Mouse (Mus musculus) MEL (cell line): ENCODE measurements around the gene Ss18l2. TPM values are rescaled to one million over a fixed set of nuclear protein-coding genes. Genes with fewer than 3 reads are reported as not detected.

Experiments
- DNase-seq: peaks from one replicate; pipeline ENCODE4 v3.0.0; 2011; ENCODE audit warnings: low read depth, low spot score
- H3K27ac ChIP-seq: 2 replicates; pipeline ENCODE4 v1.5.1; 2012; ENCODE audit warnings: low read depth, mild to moderate bottlenecking, control low read depth, low read length, moderate library complexity; ENCODE audit not compliant: control insufficient read depth
- H3K27me3 ChIP-seq, 2 experiments: fragments of 150-350 bp in 1 of 2; sonication (generic) in 1 of 2; 2 replicates each; pipeline ENCODE4 v1.6.1; 2012; ENCODE audit warnings: low read length in 2 of 2, mild to moderate bottlenecking in 2 of 2, improper control_type of control experiment in 1 of 2, moderate library complexity in 1 of 2; ENCODE audit not compliant: insufficient read depth in 2 of 2, control insufficient read depth in 1 of 2
- H3K36me3 ChIP-seq, 2 experiments: 2 replicates each; pipeline ENCODE4 v1.6.1; 2012 to 2014; ENCODE audit warnings: low read length in 2 of 2, improper control_type of control experiment in 1 of 2, inconsistent platforms in 1 of 2, mild to moderate bottlenecking in 1 of 2; ENCODE audit not compliant: insufficient read depth in 2 of 2, control insufficient read depth in 1 of 2
- H3K4me1 ChIP-seq, 2 experiments: fragments of 150-350 bp in 1 of 2; sonication (generic) in 1 of 2; 2 replicates each; pipeline ENCODE4 v1.6.1; 2012; ENCODE audit warnings: low read length in 2 of 2, improper control_type of control experiment in 1 of 2, mild to moderate bottlenecking in 1 of 2; ENCODE audit not compliant: insufficient read depth in 2 of 2, control insufficient read depth in 1 of 2
- H3K4me3 ChIP-seq, 2 experiments: fragments of 150-350 bp in 1 of 2; sonication (generic) in 1 of 2; 2 replicates each; pipeline ENCODE4 v1.5.1; 2012; ENCODE audit warnings: low read depth in 2 of 2, low read length in 2 of 2, mild to moderate bottlenecking in 2 of 2, moderate library complexity in 2 of 2, control low read depth in 1 of 2, improper control_type of control experiment in 1 of 2; ENCODE audit not compliant: control insufficient read depth in 1 of 2, insufficient read depth in 1 of 2
- H3K79me2 ChIP-seq: 2 replicates; pipeline ENCODE4 v1.6.1; 2012; ENCODE audit warnings: mild to moderate bottlenecking, low read length, moderate library complexity; ENCODE audit not compliant: control insufficient read depth, poor library complexity, insufficient read depth
- H3K9ac ChIP-seq: 2 replicates; pipeline ENCODE4 v1.6.1; 2012; ENCODE audit warnings: low read depth, mild to moderate bottlenecking, control low read depth, low read length, moderate library complexity; ENCODE audit not compliant: control insufficient read depth, poor library complexity, severe bottlenecking
- H3K9me3 ChIP-seq: fragments of 150-350 bp; sonication (generic); replicated peaks from 2 replicates; pipeline ENCODE4 v1.6.1; 2012; ENCODE audit warnings: mild to moderate bottlenecking, low read length, improper control_type of control experiment, moderate library complexity; ENCODE audit not compliant: insufficient read depth
- CHD2 ChIP-seq: IDR thresholded peaks from 2 replicates; pipeline ENCODE4 v1.6.1; 2011; ENCODE audit warnings: low read length, improper control_type of control experiment
- CTCF ChIP-seq, 3 experiments: IDR thresholded peaks in 2 of 3; conservative IDR thresholded peaks in 1 of 3; 2 replicates each; pipeline ENCODE4 v1.5.1; 2011 to 2012; ENCODE audit warnings: low read length in 3 of 3, low read depth in 2 of 3, mild to moderate bottlenecking in 2 of 3, improper control_type of control experiment in 1 of 3, inconsistent platforms in 1 of 3, mixed read lengths in 1 of 3, moderate library complexity in 1 of 3; ENCODE audit not compliant: control insufficient read depth in 1 of 3, insufficient read depth in 1 of 3, poor library complexity in 1 of 3, severe bottlenecking in 1 of 3
- EP300 ChIP-seq, 2 experiments: IDR thresholded peaks; 2 replicates each; pipeline ENCODE4 v1.6.1; 2011; ENCODE audit warnings: improper control_type of control experiment in 2 of 2, low read length in 2 of 2, low read depth in 1 of 2, mild to moderate bottlenecking in 1 of 2
- ETS1 ChIP-seq: IDR thresholded peaks from 2 replicates; pipeline ENCODE4 v1.6.1; 2012; ENCODE audit warnings: low read depth, mild to moderate bottlenecking, inconsistent platforms, low read length, improper control_type of control experiment, moderate library complexity
- GATA1 ChIP-seq: IDR thresholded peaks from 2 replicates; pipeline ENCODE4 v1.6.1; 2011; ENCODE audit warnings: low read depth, low read length, improper control_type of control experiment
- HCFC1 ChIP-seq: IDR thresholded peaks from 2 replicates; pipeline ENCODE4 v1.6.1; 2012; ENCODE audit warnings: low read depth, mild to moderate bottlenecking, inconsistent platforms, low read length, improper control_type of control experiment, moderate library complexity
- JUND ChIP-seq: IDR thresholded peaks from 2 replicates; pipeline ENCODE4 v1.6.1; 2011; ENCODE audit warnings: low read depth, mild to moderate bottlenecking, improper control_type of control experiment, low read length
- KAT2A ChIP-seq: conservative IDR thresholded peaks from 2 replicates; pipeline ENCODE4 v1.6.1; 2012; ENCODE audit warnings: low read depth, low read length, improper control_type of control experiment, inconsistent platforms
- POLR2AphosphoS2 ChIP-seq: IDR thresholded peaks from 2 replicates; pipeline ENCODE4 v1.6.1; 2011; ENCODE audit warnings: low read length, improper control_type of control experiment
- POLR2AphosphoS5 ChIP-seq: IDR thresholded peaks from 2 replicates; pipeline ENCODE4 v1.6.1; 2012; ENCODE audit warnings: low read depth, borderline replicate concordance, mild to moderate bottlenecking, inconsistent platforms, low read length, moderate library complexity, mixed read lengths
- RAD21 ChIP-seq: IDR thresholded peaks from 2 replicates; pipeline ENCODE4 v1.6.1; 2011; ENCODE audit warnings: mild to moderate bottlenecking, low read depth, low read length, improper control_type of control experiment
- SIN3A ChIP-seq: IDR thresholded peaks from 2 replicates; pipeline ENCODE4 v1.6.1; 2012; ENCODE audit warnings: low read length, improper control_type of control experiment, inconsistent platforms
- SMC3 ChIP-seq: IDR thresholded peaks from 2 replicates; pipeline ENCODE4 v1.6.1; 2011; ENCODE audit warnings: low read depth, low read length, improper control_type of control experiment
- TCF12 ChIP-seq: IDR thresholded peaks from 2 replicates; pipeline ENCODE4 v1.6.1; 2014; ENCODE audit warnings: low read depth, mild to moderate bottlenecking, inconsistent platforms, low read length, improper control_type of control experiment, moderate library complexity
- ZC3H11A ChIP-seq: IDR thresholded peaks from 2 replicates; pipeline ENCODE4 v1.6.1; 2012; ENCODE audit warnings: low read depth, mild to moderate bottlenecking, inconsistent platforms, low read length, improper control_type of control experiment
- polyA plus RNA-seq, 2 experiments: library from polyadenylated mRNA; stranded (reverse) in 1 of 2; unstranded in 1 of 2; fragments of >175 nt in 1 of 2; fragments of >200 nt in 1 of 2; gene quantifications; 2 replicates each; pipeline versions ENCODE4 v1.2.1 to v1.2.4; 2012; ENCODE audit warnings: low replicate concordance in 2 of 2, low read depth in 1 of 2; ENCODE audit not compliant: insufficient read length in 2 of 2, insufficient read depth in 1 of 2, missing spikeins in 1 of 2
- total RNA-seq: library from RNA; depleted of rRNA; stranded (reverse); fragments of 300-350 nt; gene quantifications from 2 replicates; pipeline ENCODE4 v1.2.3, GENCODE M21; 2012

The Ss18l2 gene
- total and polyA plus RNA-seq, 3 experiments: 47.8 to 48.5 TPM; not detected in 1

- Histone ChIP-seq H3K36me3 (peaks cover 0 to 8% of the 10 kb centered on the region in 2 experiments; a peak in 2 of 4 replicates), H3K4me1 (peaks cover 0 to 21% of the 10 kb centered on the region in 2 experiments; a peak in 2 of 4 replicates), H3K27ac (no peak overlapping the region), H3K9me3 (no peaks in the 10 kb centered on the region), H3K79me2 (no peaks in the 10 kb centered on the region), H3K4me3 (no peak overlapping the region), H3K27me3 (no peaks in the 10 kb centered on the region), H3K9ac (no peak overlapping the region)
- peak; percentile 58 for TF ChIP-seq ETS1
- no peak for TF ChIP-seq RAD21
- 0 out of 2 replicates have a peak, but pooled peaks have one; percentile 18 for TF ChIP-seq CHD2
- TF ChIP-seq ZC3H11A: no peak
- no peak for TF ChIP-seq POLR2AphosphoS2
- TF ChIP-seq SIN3A: peak; percentile 35; the same call in 1 of the 2 replicates
- TF ChIP-seq GATA1: peak; percentile 78
- no peak for TF ChIP-seq CTCF (IDR thresholded peaks at IDR 0.05 in 2 of 3, conservative IDR thresholded peaks at IDR 0.05 in 1 of 3; ENCODE audit: control insufficient read depth in 1 of 3, insufficient read depth in 1 of 3, low read depth in 2 of 3, low read length in 3 of 3, poor library complexity in 1 of 3, severe bottlenecking in 1 of 3)
- 0 out of 2 replicates have a peak, but pooled peaks have one; percentile 31 for TF ChIP-seq TCF12
- DNase-seq: peak; percentile 57
Measured at GRCm38 (mm10) chr9:121672311-121672710, 37.8 kb upstream of the Ss18l2 start.

- H3K9me3 ChIP-seq: no peaks in the 10 kb centered on the region
Measured at GRCm38 (mm10) chr9:121673716-121674115, 36.4 kb upstream of the Ss18l2 start.

GRCm38 (mm10) chr9:121675011-121675410, 35.1 kb upstream of the Ss18l2 start:
- peak; percentile 39 for DNase-seq
- Histone ChIP-seq H3K4me1 (peaks cover 0 to 21% of the 10 kb centered on the region in 2 experiments; a peak in 2 of 4 replicates), H3K4me3 (no peak overlapping the region), H3K9ac (no peak overlapping the region), H3K79me2 (no peaks in the 10 kb centered on the region), H3K9me3 (no peaks in the 10 kb centered on the region), H3K27me3 (no peaks in the 10 kb centered on the region), H3K27ac (no peak overlapping the region), H3K36me3 (peaks cover 0 to 8% of the 10 kb centered on the region in 2 experiments; a peak in 2 of 4 replicates)
- 0 out of 2 replicates have a peak, but pooled peaks have one; percentile 27 for TF ChIP-seq HCFC1
- no peak for TF ChIP-seq CTCF (IDR thresholded peaks at IDR 0.05 in 2 of 3, conservative IDR thresholded peaks at IDR 0.05 in 1 of 3; ENCODE audit: control insufficient read depth in 1 of 3, insufficient read depth in 1 of 3, low read depth in 2 of 3, low read length in 3 of 3, poor library complexity in 1 of 3, severe bottlenecking in 1 of 3)
- TF ChIP-seq EP300 (IDR thresholded peaks at IDR 0.05; ENCODE audit: low read depth in 1 of 2, low read length in 2 of 2): peak in 1 of 2 experiments; percentile 23; a peak in 2 of 4 replicates

More at GRCm38 (mm10) chr9:121673716-121674115, 36.4 kb upstream of the Ss18l2 start:
- Histone ChIP-seq H3K4me1 (peaks cover 0 to 21% of the 10 kb centered on the region in 2 experiments; a peak in 2 of 4 replicates), H3K36me3 (peaks cover 0 to 8% of the 10 kb centered on the region in 2 experiments; a peak in 2 of 4 replicates), H3K79me2 (no peaks in the 10 kb centered on the region), H3K27me3 (no peaks in the 10 kb centered on the region), H3K4me3 (no peak overlapping the region), H3K9ac (no peak overlapping the region), H3K27ac (no peak overlapping the region)
- TF ChIP-seq POLR2AphosphoS5 (no peak), JUND (no peak), KAT2A (no peak), SMC3 (no peak), HCFC1 (no peak), ETS1 (no peak)
- DNase-seq: no peak
